Mouse (Mus musculus) forebrain, embryonic 11.5 days (tissue): Measurements from ENCODE around the gene Gstz1. TPM values are rescaled to one million over a fixed set of nuclear protein-coding genes. Genes with fewer than 3 reads are reported as not detected.

ENCODE experiments used
- ATAC-seq: fragments of 200-750 bp; cut with Nextera tagmentation; replicated peaks from 2 replicates; pipeline ENCODE4 v1.8.0; 2017; ENCODE audit warnings: moderate TSS enrichment; ENCODE audit not compliant: low FRiP score
- DNase-seq: peaks from one replicate; pipeline ENCODE4 v3.0.0-alpha.2; 2017; ENCODE audit warnings: low spot score
- H3K27ac ChIP-seq: fragments of 300-500 bp; sonication (generic); 2 replicates; pipeline ENCODE4 v1.5.1; 2014; ENCODE audit warnings: low read depth, low read length
- H3K27me3 ChIP-seq: fragments of 300-500 bp; sonication (generic); 2 replicates; pipeline ENCODE4 v1.6.1; 2014; ENCODE audit warnings: mild to moderate bottlenecking, low read length, mixed read lengths; ENCODE audit not compliant: control insufficient read depth, insufficient read depth
- H3K36me3 ChIP-seq: fragments of 300-500 bp; sonication (generic); 2 replicates; pipeline ENCODE4 v1.6.1; 2014; ENCODE audit warnings: mild to moderate bottlenecking, low read length, moderate library complexity, mixed read lengths; ENCODE audit not compliant: control insufficient read depth, insufficient read depth
- H3K4me1 ChIP-seq: fragments of 300-500 bp; sonication (generic); replicated peaks from 2 replicates; pipeline ENCODE4 v1.6.1; 2014; ENCODE audit warnings: low read length, mixed read lengths; ENCODE audit not compliant: control insufficient read depth, insufficient read depth
- H3K4me2 ChIP-seq: fragments of 300-500 bp; sonication (generic); 2 replicates; pipeline ENCODE4 v1.6.1; 2014; ENCODE audit warnings: low read depth, mild to moderate bottlenecking, low read length, moderate library complexity, mixed read lengths; ENCODE audit not compliant: severe bottlenecking
- H3K4me3 ChIP-seq: fragments of 300-500 bp; sonication (generic); 2 replicates; pipeline ENCODE4 v1.5.1; 2014; ENCODE audit warnings: low read depth, low read length
- H3K9ac ChIP-seq: fragments of 300-500 bp; sonication (generic); 2 replicates; pipeline ENCODE4 v1.6.1; 2014; ENCODE audit warnings: low read length
- H3K9me3 ChIP-seq: fragments of 300-500 bp; sonication (generic); 2 replicates; pipeline ENCODE4 v1.6.1; 2016; ENCODE audit warnings: low read length, mixed read lengths; ENCODE audit not compliant: control insufficient read depth
- WGBS: fragments of 180-500 bp; shearing (Covaris S2); extraction: QIAGEN DNeasy Blood & Tissue Kit; methylation state at CpG from one replicate; pipeline ENCODE4 v1.1.7; 2014; 5-methylcytosine and 5-hydroxymethylcytosine counted together
- polyA plus RNA-seq: library from polyadenylated mRNA; unstranded; fragments of >200 nt; fragmentation: Nextera tagmentation; extraction: Ambion mirVana; gene quantifications from 2 replicates; pipeline ENCODE4 v1.2.1, GENCODE M21; 2014

The Gstz1 gene
- polyA plus RNA-seq, 1 experiment from 2014 or later = 29.7 TPM

GRCm38 (mm10) chr12:87130224-87130623, 16.7 kb upstream of the Gstz1 start:
- Histone ChIP-seq H3K4me2 (no peak overlapping the region), H3K9ac (no peak overlapping the region), H3K4me1 (no peaks in the 10 kb centered on the region), H3K9me3 (no peaks in the 10 kb centered on the region), H3K27me3 (no peaks in the 10 kb centered on the region), H3K27ac (no peak overlapping the region), H3K4me3 (no peak overlapping the region), H3K36me3 (no peaks in the 10 kb centered on the region)
- ATAC-seq = no peak
- WGBS = 90% methylated on average over 4 of the region's 4 CpGs
- DNase-seq = no peak

GRCm38 (mm10) chr12:87131181-87131580, 15.8 kb upstream of the Gstz1 start:
- Histone ChIP-seq H3K9me3 (no peaks in the 10 kb centered on the region), H3K4me2 (no peak overlapping the region), H3K36me3 (no peaks in the 10 kb centered on the region), H3K27me3 (no peaks in the 10 kb centered on the region), H3K4me3 (no peak overlapping the region), H3K27ac (no peak overlapping the region), H3K9ac (no peak overlapping the region), H3K4me1 (no peaks in the 10 kb centered on the region)
- 70% methylated on average over 2 of the region's 2 CpGs for WGBS
- DNase-seq (no peak), ATAC-seq (no peak)

GRCm38 (mm10) chr12:87131619-87132018, 15.3 kb upstream of the Gstz1 start:
- DNase-seq (no peak), ATAC-seq (no peak)
- 67% methylated on average over 3 of the region's 3 CpGs for WGBS
- Histone ChIP-seq H3K27me3 (no peaks in the 10 kb centered on the region), H3K9me3 (no peaks in the 10 kb centered on the region), H3K27ac (no peak overlapping the region), H3K4me2 (no peak overlapping the region), H3K4me3 (no peak overlapping the region), H3K9ac (no peak overlapping the region), H3K4me1 (no peaks in the 10 kb centered on the region), H3K36me3 (no peaks in the 10 kb centered on the region)

GRCm38 (mm10) chr12:87132210-87132609, 14.8 kb upstream of the Gstz1 start:
- Histone ChIP-seq H3K9me3 (no peaks in the 10 kb centered on the region), H3K9ac (no peak overlapping the region), H3K4me3 (no peak overlapping the region), H3K4me1 (no peaks in the 10 kb centered on the region), H3K4me2 (no peak overlapping the region), H3K27ac (no peak overlapping the region), H3K27me3 (no peaks in the 10 kb centered on the region), H3K36me3 (no peaks in the 10 kb centered on the region)
- no peak for ATAC-seq
- 92% methylated on average over 6 of the region's 6 CpGs for WGBS
- DNase-seq = no peak

- H3K9me3 ChIP-seq = no peaks in the 10 kb centered on the region
- H3K36me3 ChIP-seq = no peaks in the 10 kb centered on the region
- no peaks in the 10 kb centered on the region for H3K4me1 ChIP-seq
- 88% methylated on average over 9 of the region's 9 CpGs for WGBS
- H3K4me2 ChIP-seq = no peak overlapping the region
- no peak overlapping the region for H3K4me3 ChIP-seq
- H3K27ac ChIP-seq = no peak overlapping the region
- DNase-seq (no peak), ATAC-seq (no peak)
- H3K9ac ChIP-seq = no peak overlapping the region
- H3K27me3 ChIP-seq = no peaks in the 10 kb centered on the region
Observed at GRCm38 (mm10) chr12:87132784-87133183, 14.2 kb upstream of the Gstz1 start.

- DNase-seq (no peak), ATAC-seq (peak; percentile 75)
- H3K4me3 ChIP-seq = no peak overlapping the region
- no peaks in the 10 kb centered on the region for H3K4me1 ChIP-seq
- H3K9me3 ChIP-seq = no peaks in the 10 kb centered on the region
- no peaks in the 10 kb centered on the region for H3K36me3 ChIP-seq
- H3K9ac ChIP-seq = no peak overlapping the region
- 70% methylated on average over 15 of the region's 15 CpGs for WGBS
- H3K27ac ChIP-seq = peak overlapping the region; percentile 9; the same call in 1 of the 2 replicates
- no peaks in the 10 kb centered on the region for H3K27me3 ChIP-seq
- H3K4me2 ChIP-seq = no peak overlapping the region
Observed at GRCm38 (mm10) chr12:87137439-87138341, 9.3 kb upstream of the Gstz1 start.

- Histone ChIP-seq H3K36me3 (no peaks in the 10 kb centered on the region), H3K4me1 (no peaks in the 10 kb centered on the region), H3K9me3 (no peaks in the 10 kb centered on the region), H3K9ac (no peak overlapping the region), H3K4me3 (no peak overlapping the region), H3K27me3 (no peaks in the 10 kb centered on the region), H3K4me2 (no peak overlapping the region), H3K27ac (no peak overlapping the region)
- ATAC-seq = 0 out of 2 replicates have a peak, but pooled peaks have one; percentile 39
- no peak for DNase-seq
- whole genome bisulfite sequencing = 77% methylated on average over 2 of the region's 2 CpGs
Observed at GRCm38 (mm10) chr12:87138342-87138701, 8.6 kb upstream of the Gstz1 start.

GRCm38 (mm10) chr12:87138768-87139167, 8.2 kb upstream of the Gstz1 start:
- Histone ChIP-seq H3K27ac (no peak overlapping the region), H3K4me3 (no peak overlapping the region), H3K36me3 (no peaks in the 10 kb centered on the region), H3K27me3 (no peaks in the 10 kb centered on the region), H3K9ac (no peak overlapping the region), H3K4me2 (no peak overlapping the region), H3K4me1 (no peaks in the 10 kb centered on the region), H3K9me3 (no peaks in the 10 kb centered on the region)
- no peak for ATAC-seq
- WGBS = 58% methylated on average over 2 of the region's 2 CpGs
- DNase-seq = no peak

- Histone ChIP-seq H3K27ac (no peak overlapping the region), H3K27me3 (no peaks in the 10 kb centered on the region), H3K9me3 (no peaks in the 10 kb centered on the region), H3K9ac (no peak overlapping the region), H3K4me3 (no peak overlapping the region), H3K36me3 (no peaks in the 10 kb centered on the region), H3K4me1 (no peaks in the 10 kb centered on the region), H3K4me2 (no peak overlapping the region)
- DNase-seq (no peak), ATAC-seq (no peak)
- 73% methylated on average over 2 of the region's 2 CpGs for WGBS
Observed at GRCm38 (mm10) chr12:87142156-87142555, 4.8 kb upstream of the Gstz1 start.
